ENCODE assay signal across 9 mouse cellular contexts in the genomic region with DNA sequence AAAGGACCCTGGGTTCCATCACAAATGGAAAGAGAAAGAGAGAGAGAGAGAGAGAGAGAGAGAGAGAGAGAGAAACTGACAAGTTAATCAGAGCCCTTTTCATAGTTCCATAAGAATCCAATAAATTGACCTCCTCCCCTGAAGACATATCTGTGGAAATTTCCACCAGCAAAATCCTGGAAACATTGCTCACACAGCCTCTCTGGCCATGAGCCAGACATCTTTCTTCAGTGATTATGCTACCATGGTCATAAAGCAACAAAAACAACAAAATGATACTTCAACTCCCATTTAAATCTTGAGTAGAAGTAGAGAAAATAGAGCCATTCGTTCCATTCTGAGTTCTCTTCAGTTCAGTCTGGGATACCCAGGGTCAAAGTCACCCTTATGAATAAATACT.
"Had no signal": no experiment of that assay in that cellular context is flagged by ENCODE, and none has a peak within 500 bp of the region (broad histone marks: within the 10 kb centered on the region; RNA-seq: fewer than 3 reads in every experiment).

No protein-coding gene starts in this region.

- DNase-seq: kidney, adult 9 months; left cerebral cortex, postnatal 4 days; liver, postnatal 0 days; lung, embryonic 14.5 days; midbrain, embryonic 14.5 days; right cerebral cortex, postnatal 4 days; thymus, adult 2 months; thymus, postnatal 14 days; thymus, postnatal 4 days had no signal
